Comparison of ENCODE assay signal across 10 mouse cellular contexts in the genomic region with DNA sequence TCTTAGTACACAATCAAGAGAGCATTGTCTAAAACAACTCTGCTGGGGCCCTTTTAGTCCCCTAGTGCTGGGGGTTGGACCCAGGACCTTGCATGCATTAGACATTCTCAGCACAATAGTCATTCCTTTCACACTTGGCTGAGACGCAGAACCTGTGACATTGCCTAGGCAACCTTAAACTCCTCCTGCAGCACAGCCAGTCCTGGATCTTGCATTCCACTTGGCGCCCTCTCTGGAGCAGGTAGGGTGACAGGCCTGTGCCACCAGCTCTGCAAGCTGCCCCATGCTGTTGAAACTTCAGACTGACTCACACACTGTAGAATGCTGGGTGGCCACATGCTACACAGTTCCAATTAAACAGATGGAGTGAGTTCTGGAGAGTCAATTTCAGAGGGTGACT.
A peak's percentile ranks its signal among the peaks of the same experiment; 100 is the strongest.
DNase-seq lines count a peak whose midpoint lies in the region; ATAC-seq and TF ChIP-seq lines count a peak whose summit lies in the region.
"Had no signal": no experiment of that assay in that cellular context is flagged by ENCODE, and none has a peak within 500 bp of the region (broad histone marks: within the 10 kb centered on the region; RNA-seq: fewer than 3 reads in every experiment).

No protein-coding gene starts in this region.

- no peak for DNase-seq in lung, adult 2 months
- peak; percentile 88 for DNase-seq in brain, adult 2 months (ENCODE audit: low read depth, low spot score)
- peak; percentile 38 to 40 for DNase-seq in cerebellum, postnatal 14 days
- DNase-seq in kidney, postnatal 14 days, result peak; percentile 45
- DNase-seq in heart, adult 2 months, result no peak
- no peak for DNase-seq in left cerebral cortex, adult 9 months (ENCODE audit: low spot score in 2 of 2)
- DNase-seq: heart, postnatal 10 days had no signal

- TF ChIP-seq EP300 in heart, adult 2 months (IDR thresholded peaks at IDR 0.05; ENCODE audit: insufficient read depth, low read depth, low read length), result no peak

- no peak for TF ChIP-seq POLR2A in lung, adult 2 months (IDR thresholded peaks at IDR 0.05; ENCODE audit: borderline replicate concordance, extremely low read depth, low read depth, low read length)
- TF ChIP-seq POLR2A in heart, adult 2 months (IDR thresholded peaks at IDR 0.05; ENCODE audit: insufficient read depth, low read depth, low read length), result no peak

- no peaks in the 10 kb centered on the region for H3K27me3 ChIP-seq in lung, embryonic 15.5 days
- H3K27me3 ChIP-seq in heart, adult 2 months (ENCODE audit: control insufficient read depth, insufficient read depth, low read length), result no peaks in the 10 kb centered on the region
- H3K27me3 ChIP-seq: neural tube, embryonic 12.5 days had no signal

- TF ChIP-seq CTCF in lung, adult 2 months (IDR thresholded peaks at IDR 0.05; ENCODE audit: insufficient read depth, low read length), result no peak
- TF ChIP-seq CTCF in heart, adult 2 months (IDR thresholded peaks at IDR 0.05), result no peak

- no peak overlapping the region for H3K9ac ChIP-seq in lung, embryonic 15.5 days
- H3K9ac ChIP-seq in heart, adult 2 months (ENCODE audit: low read depth, low read length), result no peak overlapping the region
- H3K9ac ChIP-seq: neural tube, embryonic 12.5 days had no signal

- intact Hi-C loops in heart, adult 2 months (cut with DNase I), result loop anchor here (1.0 kb wide), 1 partner anchor 8 kb away; no protein-coding TSS in a partner anchor

- H3K4me2 ChIP-seq in lung, embryonic 15.5 days, result no peak overlapping the region
- H3K4me2 ChIP-seq: neural tube, embryonic 12.5 days had no signal

- ATAC-seq in lung, embryonic 15.5 days (ENCODE audit: borderline replicate concordance, extremely low read depth, low FRiP score, low TSS enrichment), result peak; percentile 72

- no peaks in the 10 kb centered on the region for H3K4me1 ChIP-seq in lung, embryonic 15.5 days
- no peaks in the 10 kb centered on the region for H3K4me1 ChIP-seq in lung, adult 2 months (ENCODE audit: control insufficient read depth, insufficient read depth, low read length)
- H3K4me1 ChIP-seq in heart, adult 2 months (ENCODE audit: control insufficient read depth, insufficient read depth, low read length), result no peaks in the 10 kb centered on the region
- H3K4me1 ChIP-seq: neural tube, embryonic 12.5 days had no signal

- no peaks in the 10 kb centered on the region for H3K36me3 ChIP-seq in lung, embryonic 15.5 days
- H3K36me3 ChIP-seq in heart, adult 2 months (ENCODE audit: control insufficient read depth, insufficient read depth, low read length), result no peaks in the 10 kb centered on the region
- H3K36me3 ChIP-seq: neural tube, embryonic 12.5 days had no signal

- H3K9me3 ChIP-seq in lung, embryonic 15.5 days, result no peaks in the 10 kb centered on the region
- H3K9me3 ChIP-seq: neural tube, embryonic 12.5 days had no signal

- H3K27ac ChIP-seq in lung, embryonic 15.5 days, result no peak overlapping the region
- H3K27ac ChIP-seq in heart, adult 2 months, result no peak overlapping the region
- H3K27ac ChIP-seq: macrophage; neural tube, embryonic 12.5 days had no signal

- WGBS in lung, embryonic 15.5 days, result 44% methylated on average over 2 of the region's 2 CpGs
- 61% methylated on average over 2 of the region's 2 CpGs for WGBS in lung, adult 2 months
- 75% methylated on average over 2 of the region's 2 CpGs for whole genome bisulfite sequencing in heart, adult 2 months

- no peaks in the 10 kb centered on the region for H3K79me2 ChIP-seq in heart, adult 2 months (replicated peaks; ENCODE audit: control insufficient read depth, insufficient read depth, low read length)

- H3K4me3 ChIP-seq in lung, embryonic 15.5 days, result no peak overlapping the region
- H3K4me3 ChIP-seq in lung, adult 2 months (replicated peaks; ENCODE audit: extremely low read depth, low read depth, low read length), result no peak overlapping the region
- H3K4me3 ChIP-seq in heart, adult 2 months, result no peak overlapping the region
- H3K4me3 ChIP-seq: neural tube, embryonic 12.5 days had no signal

Comparison
In these comparisons a context has a peak if more than half of its experiments do, and no peak if none do; other contexts are left out.
1. DNase-seq: peak in brain, adult 2 months (single experiment), cerebellum, postnatal 14 days (2 of 2) and kidney, postnatal 14 days (single experiment); none in lung, adult 2 months (single experiment), heart, adult 2 months (0 of 2) and left cerebral cortex, adult 9 months (0 of 2).